Mouse (Mus musculus): ENCODE data around the gene Lsm2.
"Not testable (repeated sequence)": the region's sequence is repeated elsewhere in the genome, so short reads cannot be mapped to it uniquely, and the experiment has no call there.

Gene Lsm2

DNA sequence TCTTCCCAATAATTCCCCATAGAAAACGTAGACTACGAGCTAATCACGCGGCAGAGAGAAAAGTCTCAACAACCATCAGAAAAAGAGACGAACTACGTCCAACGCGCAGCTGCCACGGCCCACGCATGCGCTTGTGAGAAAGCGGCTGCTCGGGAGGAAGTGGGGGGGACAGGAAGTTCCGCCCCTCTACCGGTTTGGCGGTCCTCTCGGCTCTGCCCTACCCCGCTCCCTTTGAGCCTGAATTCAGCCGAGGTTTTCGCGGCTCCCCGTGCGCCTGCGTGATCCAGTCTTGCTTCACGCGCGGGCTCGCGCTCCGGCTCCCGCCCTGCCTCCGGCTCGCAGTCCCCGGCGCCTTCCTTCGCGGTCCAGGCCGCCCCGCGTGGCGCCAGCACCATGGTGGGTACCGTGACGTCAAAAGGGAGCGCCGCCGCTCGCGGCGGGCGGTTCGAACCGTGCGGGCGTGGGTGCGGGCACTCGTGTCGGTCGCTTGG is at the start of gene Lsm2:
TSS of gene Lsm2 (plus strand) at position 173 of the 491 bp plus-strand sequence.
- peak; percentile 94 for DNase-seq (ENCODE audit: low spot score)

DNA sequence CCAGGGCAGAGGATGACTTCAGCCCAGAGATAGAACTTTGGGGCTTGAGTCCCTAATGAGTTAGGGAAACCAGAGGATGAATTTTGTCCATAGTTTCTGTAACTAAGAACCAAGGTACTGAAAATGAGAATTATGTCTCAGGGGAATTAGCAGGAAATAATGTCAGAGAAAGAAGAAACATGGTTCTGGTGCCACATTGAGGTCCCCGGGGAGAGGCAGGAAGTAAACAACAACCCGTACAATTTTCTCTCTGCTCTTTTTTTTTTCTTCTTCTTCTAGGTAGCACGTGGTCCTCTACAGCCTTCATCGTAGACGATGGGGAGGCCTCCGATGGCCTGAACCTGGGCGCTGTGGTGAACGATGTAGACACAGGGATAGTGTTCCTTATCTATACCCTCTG is 49.4 kb upstream of the Lsm2 start:
- no peak for DNase-seq (ENCODE audit: low spot score)

DNA sequence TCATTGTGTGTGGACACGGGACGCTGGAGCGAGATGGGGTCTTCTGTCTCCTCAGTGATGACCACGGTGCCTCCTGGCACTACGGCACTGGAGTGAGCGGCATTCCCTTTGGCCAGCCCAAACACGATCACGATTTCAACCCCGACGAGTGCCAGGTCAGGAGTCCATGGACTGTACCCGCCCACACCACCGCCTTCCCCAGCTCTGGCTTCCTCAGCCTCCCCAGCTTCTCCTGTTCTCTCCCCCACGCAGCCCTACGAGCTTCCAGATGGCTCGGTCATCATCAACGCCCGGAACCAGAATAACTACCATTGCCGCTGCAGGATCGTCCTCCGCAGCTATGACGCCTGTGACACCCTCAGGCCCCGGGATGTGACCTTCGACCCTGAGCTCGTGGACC is 47.6 kb upstream of the Lsm2 start:
- no peak for DNase-seq (ENCODE audit: low spot score)

DNA sequence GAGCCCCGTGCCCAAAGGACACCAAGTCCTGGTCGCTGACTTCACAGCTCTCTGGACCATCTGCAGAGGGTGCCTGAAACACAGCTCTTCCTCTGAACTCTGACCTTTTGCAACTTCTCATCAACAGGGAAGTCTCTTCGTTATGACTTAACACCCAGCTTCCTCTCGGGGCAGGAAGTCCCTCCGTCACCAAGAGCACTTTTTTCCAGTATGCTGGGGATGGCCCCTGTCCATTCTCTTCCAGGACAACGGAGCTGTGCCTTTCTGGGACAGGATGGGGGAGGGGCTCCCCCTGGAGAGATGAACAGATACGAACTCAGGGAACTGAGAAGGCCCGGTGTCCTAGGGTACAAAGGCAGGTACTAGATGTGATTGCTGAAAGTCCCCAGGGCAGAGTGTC is 46.8 kb upstream of the Lsm2 start:
- DNase-seq (ENCODE audit: low spot score) = no peak

DNA sequence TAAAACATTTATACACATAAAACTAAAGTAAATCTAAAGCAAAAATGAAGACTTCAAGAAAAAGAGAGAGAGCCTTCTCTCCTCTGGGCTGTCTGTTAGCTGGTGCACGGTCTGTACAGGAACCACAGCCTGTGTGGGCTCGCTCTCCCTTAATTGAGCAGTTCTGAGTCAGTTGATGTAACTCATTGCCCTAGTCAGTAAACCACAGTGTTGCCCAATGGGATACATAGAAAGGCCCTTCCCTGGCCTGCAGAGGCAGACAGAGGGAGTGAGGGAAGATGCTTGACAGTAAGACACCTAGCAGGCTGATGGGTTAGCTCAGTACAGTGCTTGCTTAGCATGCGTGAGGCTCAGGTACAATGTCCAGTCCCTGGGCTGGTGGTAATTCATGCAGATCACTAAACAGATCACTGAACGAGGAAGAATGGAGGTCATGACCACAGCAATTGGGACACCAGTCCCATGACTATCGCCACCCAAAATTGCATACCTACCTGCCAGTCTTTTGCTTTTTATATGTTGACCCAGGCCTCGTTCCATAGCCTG is 43.6 kb upstream of the Lsm2 start:
- DNase-seq (ENCODE audit: low spot score) = no peak

DNA sequence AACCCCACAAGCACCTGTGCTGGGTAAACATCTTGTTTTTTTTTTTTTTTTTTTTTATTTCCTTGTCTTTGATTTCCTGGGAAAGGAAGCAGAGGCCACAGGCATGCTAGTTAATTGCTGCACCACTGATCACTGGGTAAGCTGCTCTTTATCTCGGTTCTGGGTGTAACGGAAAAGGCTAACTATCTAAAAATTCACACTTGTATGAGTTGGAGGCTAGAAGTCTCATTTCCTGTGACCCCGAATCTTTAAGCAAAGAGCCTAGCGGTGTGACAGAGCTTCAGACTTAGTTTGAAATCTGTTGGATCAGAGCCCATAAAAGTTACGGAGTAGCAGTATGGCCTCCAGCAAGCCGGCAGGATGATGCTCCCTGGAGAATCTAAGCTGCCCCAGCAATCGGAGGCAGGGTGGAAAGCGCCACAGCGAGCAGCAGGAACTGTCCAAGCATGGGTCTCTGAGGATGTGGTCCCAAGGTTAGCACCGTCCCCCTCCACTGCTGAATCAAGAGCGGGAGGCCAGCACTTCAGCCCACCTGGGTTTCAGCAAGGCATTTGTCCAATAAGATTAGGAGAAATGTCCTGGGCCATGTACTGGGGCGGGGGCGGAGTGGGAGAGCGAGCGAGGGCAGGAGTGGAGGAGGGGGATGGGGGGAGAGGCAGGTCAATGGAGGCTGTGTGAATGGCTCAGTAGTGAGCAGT is 40.2 kb upstream of the Lsm2 start:
- DNase-seq (ENCODE audit: low spot score) = no peak

DNA sequence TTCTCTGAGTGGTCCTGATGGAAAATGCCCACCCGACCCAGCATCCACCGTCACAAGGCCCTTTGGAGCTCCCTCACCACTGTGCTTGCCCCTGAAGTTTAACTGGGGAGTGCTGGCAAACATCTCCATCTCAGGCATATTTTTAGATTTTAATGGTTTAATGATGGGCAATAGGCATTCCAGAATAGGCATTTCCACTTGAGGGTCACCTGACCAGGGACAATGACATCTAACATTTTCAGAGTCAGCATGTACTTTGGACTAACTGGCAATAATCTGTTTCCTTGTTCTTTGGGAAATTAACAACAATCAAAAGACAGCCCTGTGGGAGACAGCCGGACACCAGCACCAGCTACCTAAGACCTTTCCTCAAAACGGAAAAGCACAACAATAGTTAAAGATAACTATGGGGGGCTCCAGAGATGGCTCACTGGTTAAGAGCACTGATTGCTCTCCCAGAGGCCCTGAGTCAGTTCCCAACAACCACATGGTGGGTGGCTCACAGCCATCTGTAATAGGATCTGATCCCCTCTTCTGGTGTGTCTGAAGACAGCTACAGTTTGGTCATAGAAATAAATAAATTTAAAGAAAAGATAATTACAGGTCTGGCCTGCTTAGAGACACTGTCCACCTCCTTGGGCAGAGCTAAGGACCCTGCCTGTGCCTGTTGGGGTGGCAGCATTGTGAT is 38.4 kb upstream of the Lsm2 start:
- DNase-seq (ENCODE audit: low spot score) = no peak

DNA sequence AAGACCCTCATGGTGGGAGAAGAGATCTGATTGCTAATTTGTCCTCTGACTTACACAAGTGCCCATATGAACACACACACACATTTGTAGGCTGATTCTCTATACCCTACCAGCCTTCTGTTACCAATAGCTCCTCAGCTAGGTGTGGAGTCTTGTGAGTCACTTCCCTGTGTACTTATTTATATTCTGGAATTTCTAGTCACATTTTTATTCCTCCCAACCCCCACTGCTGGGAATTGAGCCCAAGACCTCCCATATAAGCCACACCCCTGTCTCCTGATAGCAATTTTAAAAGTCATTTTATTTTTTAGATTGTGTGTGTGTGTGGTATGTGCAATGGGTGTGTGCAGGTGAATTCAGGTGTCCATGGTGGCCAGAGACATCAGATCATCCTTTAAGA is 37.3 kb upstream of the Lsm2 start:
- no peak for DNase-seq (ENCODE audit: low spot score)

DNA sequence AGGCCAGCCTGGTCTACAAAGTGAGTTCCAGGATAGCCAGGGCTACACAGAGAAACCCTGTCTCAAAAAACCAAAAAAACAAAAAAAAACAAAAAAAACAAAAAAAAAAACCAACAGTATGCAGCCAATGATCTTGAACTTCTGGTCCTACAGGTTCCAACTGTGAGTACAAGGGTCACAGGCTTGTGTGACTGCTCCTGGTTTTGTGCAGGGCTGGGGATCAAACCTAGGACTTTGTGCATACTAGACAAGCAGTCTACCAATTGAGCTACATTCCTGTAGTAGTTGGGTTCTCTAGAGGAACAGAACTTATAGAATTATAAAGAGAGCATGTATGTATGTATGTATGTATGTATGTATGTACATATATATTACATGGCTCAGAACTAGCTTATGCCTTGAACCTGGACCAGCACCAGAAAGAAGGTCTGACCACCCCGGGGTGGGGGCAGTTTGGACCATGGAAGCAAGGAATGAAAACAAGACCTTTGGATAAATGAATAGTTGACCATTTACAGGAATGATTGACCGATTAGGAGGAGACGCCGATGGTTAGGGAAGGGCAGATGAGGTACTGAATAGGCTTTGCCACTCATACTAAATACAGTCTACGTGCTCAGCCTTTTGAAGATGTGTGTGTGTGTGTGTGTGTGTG is 35.0 kb upstream of the Lsm2 start:
- DNase-seq (ENCODE audit: low spot score) = no peak

DNA sequence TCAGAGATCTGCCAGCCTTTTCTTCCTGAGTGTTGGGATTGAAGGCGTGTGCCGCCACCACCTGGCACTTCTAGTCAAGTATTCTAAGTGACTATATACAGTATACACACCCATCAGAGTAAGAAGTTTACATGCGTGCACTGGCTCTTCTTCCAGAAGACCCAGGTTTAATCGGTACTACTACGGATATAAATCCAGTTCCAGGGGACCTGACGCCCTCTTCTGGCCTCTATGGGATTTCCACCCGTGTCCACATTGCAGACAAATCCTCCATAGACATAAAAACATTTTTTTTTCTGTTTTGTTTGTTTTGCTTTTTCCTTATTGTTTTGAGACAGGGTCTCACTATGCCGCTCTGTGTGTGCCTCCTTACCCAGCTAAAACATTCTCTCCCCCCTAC is 34.1 kb upstream of the Lsm2 start:
- DNase-seq (ENCODE audit: low spot score) = no peak

DNA sequence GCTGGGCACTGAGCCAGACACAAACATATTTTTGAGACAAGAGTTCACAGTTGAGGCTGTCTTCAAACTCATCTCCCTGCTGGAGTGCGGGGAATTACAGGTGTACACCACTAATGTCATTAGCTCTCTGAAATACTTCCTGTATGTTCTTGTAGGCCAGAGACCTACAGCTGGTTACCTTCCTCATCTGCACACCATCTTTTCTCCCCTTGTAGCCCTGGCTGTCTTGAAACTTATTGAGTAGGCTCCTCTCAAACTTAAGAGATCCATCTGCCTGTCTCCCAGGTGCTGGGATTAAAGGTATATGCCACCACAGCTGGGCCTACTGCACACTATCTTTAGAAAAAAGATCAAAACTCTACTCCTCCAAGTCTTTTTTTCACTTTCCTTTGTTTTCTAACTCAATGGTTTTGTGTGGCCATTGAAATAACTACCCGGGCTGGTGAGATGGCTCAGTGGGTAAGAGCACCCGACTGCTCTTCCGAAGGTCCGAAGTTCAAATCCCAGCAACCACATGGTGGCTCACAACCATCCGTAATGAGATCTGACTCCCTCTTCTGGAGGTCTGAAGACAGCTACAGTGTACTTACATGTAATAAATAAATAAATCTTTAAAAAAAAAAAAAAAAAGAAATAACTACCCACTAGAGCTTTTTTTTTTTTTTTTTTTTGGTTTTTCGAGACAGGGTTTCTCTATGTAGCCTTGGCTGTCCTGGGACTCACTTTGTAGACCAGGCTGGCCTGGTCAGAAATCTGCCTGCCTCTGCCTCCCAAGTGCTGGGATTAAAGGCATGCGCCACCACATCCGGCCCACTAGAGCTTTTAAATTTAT is 32.7 kb upstream of the Lsm2 start:
- DNase-seq (ENCODE audit: low spot score) = not testable (repeated sequence)

DNA sequence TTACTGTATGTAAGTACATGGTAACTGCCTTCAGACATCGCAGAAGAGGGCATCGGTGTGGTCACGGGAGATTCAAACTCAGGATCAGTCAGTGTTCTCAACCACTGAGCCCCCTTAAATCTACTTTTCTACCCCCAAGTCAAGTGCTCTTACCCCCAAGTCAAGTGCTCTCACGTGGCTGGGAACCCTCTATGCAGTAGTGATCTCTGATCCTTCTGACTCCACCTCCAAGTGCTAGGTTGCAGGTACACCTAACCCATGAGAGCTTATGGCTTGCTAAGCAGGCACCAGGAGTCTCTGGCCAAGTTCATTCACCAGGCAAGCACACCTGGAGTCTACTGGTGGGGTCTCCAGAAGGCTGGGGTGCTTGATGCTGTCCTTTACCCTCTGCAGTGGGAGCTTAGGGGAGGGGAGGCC is 32.1 kb upstream of the Lsm2 start:
- peak; percentile 71 for DNase-seq (ENCODE audit: low spot score)

DNA sequence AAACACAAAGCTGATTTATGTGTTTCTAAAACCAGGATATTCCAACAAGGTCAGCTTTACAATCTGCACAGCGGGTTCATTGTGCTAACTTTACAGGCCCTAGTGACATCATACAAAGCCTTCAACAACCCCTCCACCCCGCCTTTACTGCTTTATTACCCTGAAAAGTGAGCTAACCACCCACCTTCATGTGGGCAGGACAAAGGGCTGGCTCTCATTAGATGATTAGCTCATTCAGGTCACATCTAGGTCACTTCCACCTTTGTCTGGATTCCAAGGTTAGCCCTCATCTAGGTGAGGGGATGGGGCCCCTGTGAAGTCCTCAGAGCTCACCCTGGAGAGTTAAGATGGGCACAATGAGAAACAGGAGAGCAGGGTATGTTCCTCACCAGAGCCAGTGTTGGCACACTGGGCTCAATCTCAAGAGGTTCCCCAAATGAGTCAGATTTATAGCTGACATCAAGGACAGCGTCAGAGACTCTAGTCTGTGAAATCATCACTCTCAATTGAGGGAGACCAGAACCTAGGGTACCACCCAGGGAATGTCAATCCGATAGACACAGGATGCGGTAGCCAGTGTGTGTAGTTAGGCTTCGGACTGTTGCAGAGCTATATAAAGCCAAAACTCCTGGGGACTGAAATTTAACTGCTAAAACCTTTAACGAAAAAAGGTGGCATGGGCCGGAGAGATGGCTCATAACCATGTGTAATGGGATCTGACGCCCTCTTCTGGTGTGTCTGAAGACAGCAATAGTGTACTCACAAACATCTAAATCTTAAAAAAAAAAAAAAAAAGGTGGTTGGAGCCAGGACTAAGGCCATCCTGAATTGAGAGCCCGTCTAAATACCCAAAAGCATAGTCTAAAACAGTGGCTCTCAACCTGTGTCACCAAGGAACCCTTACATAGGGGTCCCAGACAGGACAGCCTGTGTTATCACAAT is 30.9 kb upstream of the Lsm2 start:
- no peak for DNase-seq (ENCODE audit: low spot score)

DNA sequence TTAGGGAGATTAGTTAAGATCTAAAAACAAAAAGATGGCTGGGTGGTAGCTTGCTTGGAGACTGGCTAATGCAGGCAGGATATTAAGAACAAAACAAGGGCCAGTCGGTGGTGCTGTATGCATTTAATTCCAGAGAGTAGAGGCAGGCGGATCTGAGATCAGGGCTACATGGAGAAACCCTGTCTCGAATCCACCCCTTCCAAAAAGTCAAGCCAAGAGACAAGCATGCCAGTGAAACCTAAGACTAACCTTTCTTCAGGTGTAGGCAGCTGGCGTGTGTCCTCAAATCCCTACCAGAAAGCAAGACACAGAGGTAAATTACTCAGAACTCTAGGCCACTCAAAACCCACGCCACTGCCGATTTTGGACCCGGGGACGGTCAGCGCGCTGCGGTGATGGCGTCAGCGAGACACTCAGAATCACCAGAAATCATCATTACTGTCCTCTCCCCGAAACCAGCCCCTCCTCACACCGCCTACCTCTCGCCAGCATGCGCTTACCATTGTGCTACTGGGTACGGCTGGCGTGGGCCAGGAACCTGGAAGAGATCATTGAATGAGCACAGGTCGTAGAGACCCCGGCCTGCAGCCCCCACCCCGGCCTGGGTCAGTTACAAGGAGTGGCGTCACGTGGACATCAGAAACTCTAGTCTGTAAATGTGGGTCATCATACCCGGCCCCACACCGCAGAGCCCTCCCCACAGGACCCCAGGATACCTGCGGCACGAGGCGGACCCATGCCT is 29.9 kb upstream of the Lsm2 start:
- no peak for DNase-seq (ENCODE audit: low spot score)

DNA sequence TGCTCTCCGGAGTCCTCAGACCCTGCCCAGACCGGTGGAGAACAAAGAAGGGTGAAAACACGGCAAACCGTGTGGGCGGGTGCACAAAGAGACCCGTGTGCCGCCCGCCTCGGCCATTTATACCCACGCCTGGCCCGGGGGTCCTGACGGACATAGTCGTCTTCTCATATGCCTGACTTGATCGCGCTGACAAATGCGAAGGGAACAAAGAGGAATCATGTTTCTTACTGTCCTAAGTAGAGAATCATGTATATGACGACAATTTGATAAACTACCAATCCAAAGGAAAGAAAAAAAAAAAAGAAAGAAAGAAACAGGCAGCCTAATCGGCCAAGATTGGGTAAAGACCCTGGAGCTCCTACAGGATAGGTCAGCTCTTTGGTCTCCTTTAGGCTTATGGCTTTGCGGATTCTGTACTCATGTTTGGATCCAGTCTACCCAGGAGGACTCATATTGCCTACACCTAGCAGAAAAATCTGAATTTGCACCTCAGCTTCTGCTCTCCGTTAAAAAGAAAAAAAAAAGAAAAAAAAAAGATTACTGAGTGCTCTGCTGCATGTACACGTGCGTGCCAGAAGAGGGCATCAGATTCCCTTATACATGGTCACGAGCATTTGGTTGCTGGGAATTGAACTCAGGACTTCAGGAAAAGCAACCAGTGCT is 29.2 kb upstream of the Lsm2 start:
- DNase-seq (ENCODE audit: low spot score) = peak; percentile 82

DNA sequence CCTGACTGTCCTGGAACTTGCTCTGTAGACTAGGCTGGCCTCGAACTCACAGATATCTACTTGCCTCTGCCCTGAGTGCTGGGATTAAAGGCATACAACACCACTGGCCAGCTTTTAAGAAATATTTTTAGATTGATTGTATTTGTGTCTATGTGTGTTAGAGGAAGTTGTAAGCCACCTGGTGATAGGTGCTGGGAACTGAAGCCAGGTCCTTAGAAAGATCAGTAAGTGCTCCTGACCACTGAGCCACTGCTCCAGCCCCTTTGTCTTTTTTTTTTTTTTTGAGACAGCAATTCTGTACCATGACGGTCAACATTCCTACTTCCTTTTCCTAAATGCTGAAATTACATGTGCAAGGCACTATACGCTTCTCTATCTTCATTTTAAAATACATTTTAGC is 28.4 kb upstream of the Lsm2 start:
- DNase-seq (ENCODE audit: low spot score) = no peak

DNA sequence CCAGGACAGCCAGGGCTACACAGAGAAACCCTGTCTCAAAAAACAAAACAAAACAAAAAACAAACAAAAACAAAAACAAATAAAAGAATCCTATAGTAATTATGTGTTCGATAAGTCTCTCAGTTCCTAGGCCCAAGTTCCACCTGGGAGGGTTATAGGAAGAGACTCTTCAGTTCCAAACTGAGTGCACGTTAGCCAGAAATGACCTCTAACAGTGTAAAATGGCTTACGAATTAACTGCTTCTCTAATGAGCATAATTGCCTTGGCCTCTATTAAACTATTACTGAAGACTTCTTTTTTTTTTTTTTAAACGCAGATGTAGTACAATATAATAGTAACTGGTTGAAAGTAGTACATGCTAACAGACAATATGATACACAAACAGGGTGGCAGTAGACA is 27.8 kb upstream of the Lsm2 start:
- DNase-seq (ENCODE audit: low spot score) = no peak

DNA sequence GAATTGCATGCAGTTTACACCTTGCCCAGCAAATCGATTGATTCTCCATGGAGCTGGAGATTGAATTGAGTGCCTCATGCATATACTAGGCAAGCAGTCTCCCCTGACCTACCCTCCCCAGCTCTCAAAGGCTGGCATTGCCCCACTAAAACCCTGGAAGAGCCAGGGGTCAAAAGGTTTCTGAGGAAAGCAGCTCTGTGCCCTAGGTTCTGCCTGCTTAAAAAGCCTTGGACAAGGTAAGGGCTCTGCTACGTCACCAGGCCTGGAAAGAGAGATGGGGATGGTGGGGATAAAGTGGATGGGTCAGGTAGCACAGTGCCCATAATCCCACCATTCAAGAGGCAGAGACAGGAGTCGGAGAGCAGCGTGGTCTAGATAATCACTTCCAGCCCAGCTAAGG is 26.8 kb upstream of the Lsm2 start:
- no peak for DNase-seq (ENCODE audit: low spot score)

DNA sequence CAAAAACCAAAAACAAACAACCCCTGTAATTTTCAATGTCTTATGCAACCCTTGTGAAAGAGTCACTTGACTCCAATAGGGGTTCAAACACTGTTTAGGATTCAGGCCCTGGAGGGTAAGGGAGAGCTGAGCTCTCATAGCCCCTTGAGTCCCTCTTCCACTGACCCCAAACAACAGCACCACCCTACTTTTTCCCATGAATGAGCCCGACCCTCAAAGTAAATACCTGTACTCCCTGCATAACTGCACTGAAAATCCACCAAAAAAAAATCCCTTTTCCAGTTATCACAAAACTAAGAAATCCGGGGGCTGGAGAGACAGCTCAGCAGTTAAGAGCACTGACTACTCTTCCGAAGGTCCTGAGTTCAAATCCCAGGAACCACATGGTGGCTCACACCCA is 25.8 kb upstream of the Lsm2 start:
- DNase-seq (ENCODE audit: low spot score) = no peak

DNA sequence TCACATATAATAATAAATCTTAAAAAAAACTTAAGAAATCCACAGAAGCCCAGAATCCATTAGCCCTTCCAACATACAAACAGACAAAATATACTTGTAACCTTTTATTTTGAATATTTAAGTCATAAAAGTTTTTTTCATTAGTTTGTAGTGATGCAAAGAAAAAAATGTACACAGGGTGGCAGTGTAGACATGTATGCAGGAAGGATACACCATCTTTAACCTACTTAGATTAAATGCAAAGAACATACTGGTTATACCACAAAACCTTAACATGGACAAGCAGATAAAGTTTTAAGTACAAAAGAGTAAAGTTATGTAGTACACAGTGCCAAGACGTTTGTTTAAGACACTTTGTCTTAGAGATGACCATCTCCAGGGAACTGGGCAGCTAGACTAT is 25.3 kb upstream of the Lsm2 start:
- DNase-seq (ENCODE audit: low spot score) = no peak
